Mouse (Mus musculus) left cerebral cortex, adult 8-10 months (tissue): ENCODE results near the gene Tekt4. TPM values are rescaled to one million over a fixed set of nuclear protein-coding genes. Genes with fewer than 3 reads are reported as not detected.
A peak's percentile ranks its signal among the peaks of the same experiment; 100 is the strongest.

Experiments
- DNase-seq, 2 experiments: peaks; one replicate each; pipeline ENCODE4 v3.0.0; 2022; ENCODE audit warnings: low spot score in 2 of 2
- total RNA-seq, 4 experiments: library from RNA; stranded (reverse); gene quantifications; 2 replicates each; pipeline ENCODE4 v1.2.4; 2022

Tekt4 gene
- total RNA-seq, 4 experiments from 2014 or later, result 0.76 to 2.1 (median 0.87) TPM

- peak in 1 of 2 experiments; percentile 40 for DNase-seq
Observed at GRCm38 (mm10) chr17:25474330-25475077, 20.1 kb downstream of the Tekt4 start.

- DNase-seq, result peak in 1 of 2 experiments; percentile 40
Observed at GRCm38 (mm10) chr17:25475946-25476744, 21.7 kb downstream of the Tekt4 start.

- DNase-seq, result no peak
Observed at GRCm38 (mm10) chr17:25480152-25480551, 25.7 kb downstream of the Tekt4 start.

- DNase-seq, result no peak
Observed at GRCm38 (mm10) chr17:25480820-25481219, 26.4 kb downstream of the Tekt4 start.

- no peak for DNase-seq
Observed at GRCm38 (mm10) chr17:25482092-25482491, 27.7 kb downstream of the Tekt4 start.

- DNase-seq, result no peak
Observed at GRCm38 (mm10) chr17:25497013-25497412, 42.6 kb downstream of the Tekt4 start, which contains the start of gene Sstr5. Gene Sstr5, minus strand, starts transcription at chr17:25497288.

- DNase-seq, result no peak
Observed at GRCm38 (mm10) chr17:25502599-25502998, 48.2 kb downstream of the Tekt4 start.

GRCm38 (mm10) chr17:25507799-25508198 is 53.4 kb downstream of the Tekt4 start:
- peak; percentile 50 to 74 for DNase-seq

GRCm38 (mm10) chr17:25508860-25509577 is 54.6 kb downstream of the Tekt4 start:
- DNase-seq, result peak; percentile 56 to 77

- no peak for DNase-seq
Observed at GRCm38 (mm10) chr17:25510074-25510830, 55.8 kb downstream of the Tekt4 start.

GRCm38 (mm10) chr17:25511876-25512275 is 57.5 kb downstream of the Tekt4 start:
- DNase-seq, result no peak

GRCm38 (mm10) chr17:25514055-25514454 is 59.6 kb downstream of the Tekt4 start:
- DNase-seq, result no peak

- DNase-seq, result no peak
Observed at GRCm38 (mm10) chr17:25516315-25516714, 61.9 kb downstream of the Tekt4 start.

- DNase-seq, result peak in 1 of 2 experiments; percentile 80
Observed at GRCm38 (mm10) chr17:25518144-25518543, 63.7 kb downstream of the Tekt4 start.

GRCm38 (mm10) chr17:25519511-25519910 is 65.1 kb downstream of the Tekt4 start:
- DNase-seq, result peak in 1 of 2 experiments; percentile 68

GRCm38 (mm10) chr17:25520492-25520891 is 66.1 kb downstream of the Tekt4 start:
- no peak for DNase-seq

- no peak for DNase-seq
Observed at GRCm38 (mm10) chr17:25522080-25522479, 67.7 kb downstream of the Tekt4 start.
